Mouse (Mus musculus): ENCODE results near the gene Itgb3. TPM values are rescaled to one million over a fixed set of nuclear protein-coding genes. Genes with fewer than 3 reads are reported as not detected.

Gene Itgb3
- polyA plus RNA-seq, 1 experiment from 2014 or later = 0.91 TPM

- H3K4me1 ChIP-seq (replicated peaks; ENCODE audit: control insufficient read depth, insufficient read depth, low read length) = no peaks in the 10 kb centered on the region
- H3K27me3 ChIP-seq (replicated peaks; ENCODE audit: control insufficient read depth, insufficient read depth, low read length) = no peaks in the 10 kb centered on the region
- no peak overlapping the region for H3K4me3 ChIP-seq (replicated peaks; ENCODE audit: low read length)
- no peaks in the 10 kb centered on the region for H3K36me3 ChIP-seq (ENCODE audit: control insufficient read depth, insufficient read depth)
- WGBS = 83% methylated on average over 20 of the region's 20 CpGs
- H3K9ac ChIP-seq (replicated peaks; ENCODE audit: low read depth, low read length) = no peak overlapping the region
- no peak for ATAC-seq
- H3K9me3 ChIP-seq (ENCODE audit: control insufficient read depth, low read length) = no peaks in the 10 kb centered on the region
- no peak overlapping the region for H3K27ac ChIP-seq (ENCODE audit: low read length)
- no peak overlapping the region for H3K4me2 ChIP-seq (ENCODE audit: low read length)
Measured at GRCm38 (mm10) chr11:104661531-104662205, 53.9 kb downstream of the Itgb3 start.

- H3K27ac ChIP-seq (ENCODE audit: low read length) = no peak overlapping the region
- no peaks in the 10 kb centered on the region for H3K4me1 ChIP-seq (replicated peaks; ENCODE audit: control insufficient read depth, insufficient read depth, low read length)
- H3K36me3 ChIP-seq (ENCODE audit: control insufficient read depth, insufficient read depth) = no peaks in the 10 kb centered on the region
- H3K27me3 ChIP-seq (replicated peaks; ENCODE audit: control insufficient read depth, insufficient read depth, low read length) = no peaks in the 10 kb centered on the region
- no peak overlapping the region for H3K4me2 ChIP-seq (ENCODE audit: low read length)
- H3K9me3 ChIP-seq (ENCODE audit: control insufficient read depth, low read length) = no peaks in the 10 kb centered on the region
- H3K9ac ChIP-seq (replicated peaks; ENCODE audit: low read depth, low read length) = no peak overlapping the region
- H3K4me3 ChIP-seq (replicated peaks; ENCODE audit: low read length) = no peak overlapping the region
- 92% methylated on average over 11 of the region's 11 CpGs for WGBS
- ATAC-seq = no peak
Measured at GRCm38 (mm10) chr11:104662573-104662972, 54.8 kb downstream of the Itgb3 start.

GRCm38 (mm10) chr11:104663241-104663877 lies 55.6 kb downstream of the Itgb3 start:
- ATAC-seq = no peak

GRCm38 (mm10) chr11:104663878-104664261 lies 56.1 kb downstream of the Itgb3 start:
- Histone ChIP-seq H3K4me2 (ENCODE audit: low read length) (no peak overlapping the region), H3K9me3 (ENCODE audit: control insufficient read depth, low read length) (no peaks in the 10 kb centered on the region), H3K36me3 (ENCODE audit: control insufficient read depth, insufficient read depth) (no peaks in the 10 kb centered on the region), H3K27ac (ENCODE audit: low read length) (no peak overlapping the region), H3K4me1 (replicated peaks; ENCODE audit: control insufficient read depth, insufficient read depth, low read length) (no peaks in the 10 kb centered on the region), H3K9ac (replicated peaks; ENCODE audit: low read depth, low read length) (no peak overlapping the region), H3K4me3 (replicated peaks; ENCODE audit: low read length) (no peak overlapping the region), H3K27me3 (replicated peaks; ENCODE audit: control insufficient read depth, insufficient read depth, low read length) (no peaks in the 10 kb centered on the region)
- WGBS = 82% methylated on average over 3 of the region's 3 CpGs
- ATAC-seq = no peak

More at GRCm38 (mm10) chr11:104663241-104663877, 55.6 kb downstream of the Itgb3 start:
- Histone ChIP-seq H3K9me3 (ENCODE audit: control insufficient read depth, low read length) (no peaks in the 10 kb centered on the region), H3K4me3 (replicated peaks; ENCODE audit: low read length) (no peak overlapping the region), H3K4me1 (replicated peaks; ENCODE audit: control insufficient read depth, insufficient read depth, low read length) (no peaks in the 10 kb centered on the region), H3K4me2 (ENCODE audit: low read length) (no peak overlapping the region), H3K27me3 (replicated peaks; ENCODE audit: control insufficient read depth, insufficient read depth, low read length) (no peaks in the 10 kb centered on the region), H3K27ac (ENCODE audit: low read length) (no peak overlapping the region), H3K36me3 (ENCODE audit: control insufficient read depth, insufficient read depth) (no peaks in the 10 kb centered on the region), H3K9ac (replicated peaks; ENCODE audit: low read depth, low read length) (no peak overlapping the region)
- WGBS = 74% methylated on average over 6 of the region's 6 CpGs

GRCm38 (mm10) chr11:104664441-104664840 lies 56.6 kb downstream of the Itgb3 start:
- no peak overlapping the region for H3K4me3 ChIP-seq (replicated peaks; ENCODE audit: low read length)
- no peaks in the 10 kb centered on the region for H3K4me1 ChIP-seq (replicated peaks; ENCODE audit: control insufficient read depth, insufficient read depth, low read length)
- ATAC-seq = no peak
- H3K9ac ChIP-seq (replicated peaks; ENCODE audit: low read depth, low read length) = no peak overlapping the region
- no peaks in the 10 kb centered on the region for H3K36me3 ChIP-seq (ENCODE audit: control insufficient read depth, insufficient read depth)
- no peaks in the 10 kb centered on the region for H3K27me3 ChIP-seq (replicated peaks; ENCODE audit: control insufficient read depth, insufficient read depth, low read length)
- H3K4me2 ChIP-seq (ENCODE audit: low read length) = no peak overlapping the region
- H3K27ac ChIP-seq (ENCODE audit: low read length) = no peak overlapping the region
- no peaks in the 10 kb centered on the region for H3K9me3 ChIP-seq (ENCODE audit: control insufficient read depth, low read length)

GRCm38 (mm10) chr11:104667399-104667798 lies 59.6 kb downstream of the Itgb3 start:
- WGBS = 67% methylated on average over 5 of the region's 5 CpGs
- Histone ChIP-seq H3K4me2 (ENCODE audit: low read length) (no peak overlapping the region), H3K4me1 (replicated peaks; ENCODE audit: control insufficient read depth, insufficient read depth, low read length) (no peaks in the 10 kb centered on the region), H3K27ac (ENCODE audit: low read length) (no peak overlapping the region), H3K36me3 (ENCODE audit: control insufficient read depth, insufficient read depth) (no peaks in the 10 kb centered on the region), H3K9me3 (ENCODE audit: control insufficient read depth, low read length) (no peaks in the 10 kb centered on the region), H3K4me3 (replicated peaks; ENCODE audit: low read length) (no peak overlapping the region), H3K9ac (replicated peaks; ENCODE audit: low read depth, low read length) (no peak overlapping the region), H3K27me3 (replicated peaks; ENCODE audit: control insufficient read depth, insufficient read depth, low read length) (no peaks in the 10 kb centered on the region)
- ATAC-seq = no peak

GRCm38 (mm10) chr11:104673412-104673811 lies 65.6 kb downstream of the Itgb3 start:
- ATAC-seq = no peak
- no peaks in the 10 kb centered on the region for H3K9me3 ChIP-seq (ENCODE audit: control insufficient read depth, low read length)
- no peak overlapping the region for H3K4me2 ChIP-seq (ENCODE audit: low read length)
- H3K27me3 ChIP-seq (replicated peaks; ENCODE audit: control insufficient read depth, insufficient read depth, low read length) = no peaks in the 10 kb centered on the region
- H3K36me3 ChIP-seq (ENCODE audit: control insufficient read depth, insufficient read depth) = no peaks in the 10 kb centered on the region
- H3K4me1 ChIP-seq (replicated peaks; ENCODE audit: control insufficient read depth, insufficient read depth, low read length) = no peaks in the 10 kb centered on the region
- H3K27ac ChIP-seq (ENCODE audit: low read length) = no peak overlapping the region
- H3K4me3 ChIP-seq (replicated peaks; ENCODE audit: low read length) = no peak overlapping the region
- H3K9ac ChIP-seq (replicated peaks; ENCODE audit: low read depth, low read length) = no peak overlapping the region
- 78% methylated on average over 4 of the region's 4 CpGs for WGBS

- H3K9ac ChIP-seq (replicated peaks; ENCODE audit: low read depth, low read length) = no peak overlapping the region
- H3K27me3 ChIP-seq (replicated peaks; ENCODE audit: control insufficient read depth, insufficient read depth, low read length) = no peaks in the 10 kb centered on the region
- no peak overlapping the region for H3K4me3 ChIP-seq (replicated peaks; ENCODE audit: low read length)
- no peak overlapping the region for H3K27ac ChIP-seq (ENCODE audit: low read length)
- 89% methylated on average over 11 of the region's 11 CpGs for WGBS
- ATAC-seq = no peak
- H3K36me3 ChIP-seq (ENCODE audit: control insufficient read depth, insufficient read depth) = no peaks in the 10 kb centered on the region
- no peaks in the 10 kb centered on the region for H3K4me1 ChIP-seq (replicated peaks; ENCODE audit: control insufficient read depth, insufficient read depth, low read length)
- H3K4me2 ChIP-seq (ENCODE audit: low read length) = no peak overlapping the region
- no peaks in the 10 kb centered on the region for H3K9me3 ChIP-seq (ENCODE audit: control insufficient read depth, low read length)
Measured at GRCm38 (mm10) chr11:104674768-104675167, 67.0 kb downstream of the Itgb3 start.

- Histone ChIP-seq H3K36me3 (ENCODE audit: control insufficient read depth, insufficient read depth) (no peaks in the 10 kb centered on the region), H3K4me1 (replicated peaks; ENCODE audit: control insufficient read depth, insufficient read depth, low read length) (no peaks in the 10 kb centered on the region), H3K9me3 (ENCODE audit: control insufficient read depth, low read length) (no peaks in the 10 kb centered on the region), H3K4me2 (ENCODE audit: low read length) (peak within 1 kb of the TSS; percentile 11; the same call in 1 of the 2 replicates), H3K27me3 (replicated peaks; ENCODE audit: control insufficient read depth, insufficient read depth, low read length) (no peaks in the 10 kb centered on the region), H3K9ac (replicated peaks; ENCODE audit: low read depth, low read length) (no peak within 1 kb of the TSS), H3K27ac (ENCODE audit: low read length) (no peak within 1 kb of the TSS), H3K4me3 (replicated peaks; ENCODE audit: low read length) (no peak within 1 kb of the TSS)
- no peak for ATAC-seq
- WGBS = 19% methylated on average over 23 of the region's 23 CpGs
Measured at GRCm38 (mm10) chr11:104685548-104685947, 77.7 kb downstream of the Itgb3 start, which contains the start of gene Gm11639. Gene Gm11639 (plus strand): TSS chr11:104685707.

All from forebrain, embryonic 16.5 days (tissue).